Mouse (Mus musculus) E14TG2a.4 (cell line): ENCODE measurements around the gene Rps8.
A peak's percentile ranks its signal among the peaks of the same experiment; 100 is the strongest.

Source experiments
- CTCF ChIP-seq: conservative IDR thresholded peaks from 2 replicates; pipeline ENCODE4 v1.5.1; 2014; ENCODE audit warnings: low read length
- NANOG ChIP-seq: IDR thresholded peaks from 2 replicates; pipeline ENCODE4 v1.6.1; 2014; ENCODE audit warnings: borderline replicate concordance, low read length, mixed read lengths

- TF ChIP-seq CTCF: no peak
- TF ChIP-seq NANOG: peak; percentile 29; the same call in 1 of the 2 replicates
Measured at GRCm38 (mm10) chr4:117131890-117132793, 23.9 kb downstream of the Rps8 start.
